Mouse (Mus musculus) kidney, adult 8-10 months (tissue): ENCODE measurements at regions not wholly inside any gene's neighbourhood (a gene's known extent, or its start where the extent isn't known, plus 50 kb on each side); places are given as distances from the start of the nearest gene placed in this dataset.

ENCODE experiments used
- DNase-seq, 2 experiments: peaks; one replicate each; pipeline ENCODE4 v3.0.0; 2022

- DNase-seq, result peak in 1 of 2 experiments; percentile 22
These were observed 190.1 kb downstream of the Phlda1 start for GRCm38 (mm10) chr10:111695918-111696760.

DNA sequence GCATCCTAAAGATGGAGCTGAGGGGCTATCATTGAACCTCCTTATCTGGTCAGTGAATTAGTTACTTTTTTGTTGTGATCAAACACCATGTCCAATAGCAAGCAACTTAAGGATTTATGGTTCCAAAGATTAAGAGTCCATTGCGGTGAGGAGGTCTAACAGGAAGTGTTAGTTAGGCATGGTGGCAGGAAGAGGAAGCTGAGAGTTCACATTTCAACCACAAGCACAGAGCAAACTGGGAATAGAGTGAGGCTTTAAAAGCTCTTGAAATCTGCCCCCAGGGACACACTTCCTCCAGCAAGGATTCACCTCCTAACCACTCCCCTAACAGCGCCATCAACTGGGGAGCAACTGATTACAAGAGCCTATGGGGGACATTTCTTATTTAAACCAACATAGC, 190.9 kb downstream of the Phlda1 start:
- DNase-seq, result no peak

GRCm38 (mm10) chr10:111699557-111700508, 193.7 kb downstream of the Phlda1 start:
- DNase-seq, result no peak

DNA sequence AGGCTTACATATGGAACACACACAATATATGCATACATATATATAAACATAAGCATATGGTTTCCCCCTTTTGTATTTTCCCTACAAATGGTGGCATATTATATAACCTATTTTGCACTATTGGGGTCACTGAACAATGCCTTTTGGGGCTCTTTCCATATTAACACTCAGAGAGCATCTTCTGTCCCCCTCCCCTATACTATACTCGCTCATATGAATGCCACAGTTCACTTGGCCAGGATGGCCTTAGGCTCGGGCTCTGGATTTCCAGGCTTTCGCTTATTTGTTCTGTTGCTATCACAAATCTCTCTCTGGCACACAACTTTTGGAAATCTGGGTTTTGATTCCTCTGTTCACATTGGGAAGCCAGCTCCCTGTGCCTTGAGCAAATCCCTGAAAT, 194.5 kb downstream of the Phlda1 start:
- no peak for DNase-seq

- DNase-seq, result no peak
These were observed 195.1 kb downstream of the Phlda1 start for GRCm38 (mm10) chr10:111701138-111701537.

- DNase-seq, result no peak
These were observed 196.3 kb downstream of the Phlda1 start for GRCm38 (mm10) chr10:111702435-111702834.

- DNase-seq, result no peak
These were observed 197.4 kb downstream of the Phlda1 start for GRCm38 (mm10) chr10:111703447-111703846.

GRCm38 (mm10) chr10:111711519-111712113, 205.5 kb downstream of the Phlda1 start:
- DNase-seq, result no peak

DNA sequence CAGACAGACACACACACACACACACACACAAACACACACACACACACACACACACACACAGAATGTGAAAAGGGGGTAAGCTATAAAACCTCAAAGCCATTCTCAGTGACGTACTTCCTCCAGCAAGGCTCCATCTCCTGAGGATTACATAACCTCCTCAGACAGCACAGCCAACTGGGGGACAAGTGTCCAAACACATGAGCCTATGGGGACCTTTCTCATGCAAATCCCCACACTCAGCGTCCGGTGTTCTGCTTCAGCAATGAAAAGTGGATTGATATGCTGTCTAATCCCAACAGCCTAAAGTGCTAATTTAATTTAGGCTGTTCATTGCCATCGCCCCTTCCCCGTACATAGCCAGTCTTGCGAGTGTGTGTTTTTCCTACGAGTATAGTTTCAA, 206.9 kb downstream of the Phlda1 start:
- no peak for DNase-seq

GRCm38 (mm10) chr10:111713676-111714075, 207.6 kb downstream of the Phlda1 start:
- DNase-seq, result no peak

GRCm38 (mm10) chr10:111715172-111715571, 209.1 kb downstream of the Phlda1 start:
- DNase-seq, result no peak

DNA sequence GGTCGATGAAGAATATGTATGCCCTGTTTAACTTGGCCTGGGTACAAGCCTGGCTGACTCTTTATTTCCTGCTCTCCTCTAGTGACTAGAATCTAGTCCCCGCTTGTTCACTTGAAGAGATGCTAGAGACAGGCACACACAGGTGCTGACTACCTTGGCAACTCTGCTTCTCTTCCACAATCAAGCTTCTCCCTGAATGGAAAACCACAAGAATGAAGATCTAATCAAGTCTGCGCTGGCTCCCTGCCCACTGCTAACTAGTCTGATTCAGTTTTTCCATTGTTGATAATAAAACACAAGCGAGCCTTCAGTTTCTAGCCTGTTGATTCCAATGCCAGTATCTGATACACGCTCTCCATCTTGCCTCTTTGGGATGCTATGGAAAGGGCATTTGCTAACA, 213.5 kb downstream of the Phlda1 start:
- DNase-seq, result peak; percentile 24 to 33

DNA sequence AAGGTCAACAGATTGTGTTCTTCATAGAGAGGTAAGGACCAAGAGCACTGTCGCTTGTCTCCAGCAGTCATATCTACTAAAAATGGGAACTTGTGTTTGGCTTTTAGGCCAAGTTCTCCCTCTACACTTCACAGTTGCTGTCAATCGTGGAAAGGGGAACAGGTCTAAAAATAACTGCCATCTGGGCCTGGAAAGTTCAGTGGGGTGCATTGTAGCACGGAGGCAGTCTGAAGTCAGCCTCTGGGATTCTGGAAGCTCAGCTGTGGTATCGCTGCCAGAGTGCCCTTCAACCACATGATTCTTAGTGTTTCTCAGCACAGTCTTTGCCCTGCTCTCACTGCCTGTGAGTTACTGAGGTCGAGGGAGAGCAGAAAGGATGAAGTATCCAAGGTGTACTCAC, 215.0 kb downstream of the Phlda1 start:
- no peak for DNase-seq

GRCm38 (mm10) chr10:111723885-111724284, 217.8 kb downstream of the Phlda1 start:
- DNase-seq, result no peak

GRCm38 (mm10) chr10:111724574-111725414, 218.7 kb downstream of the Phlda1 start:
- DNase-seq, result peak in 1 of 2 experiments; percentile 8

GRCm38 (mm10) chr10:111736026-111736425, 229.9 kb downstream of the Phlda1 start:
- no peak for DNase-seq

GRCm38 (mm10) chr10:111739471-111740138, 232.9 kb upstream of the Krr1 start:
- no peak for DNase-seq

GRCm38 (mm10) chr10:111740586-111741265, 231.7 kb upstream of the Krr1 start:
- DNase-seq, result no peak

DNA sequence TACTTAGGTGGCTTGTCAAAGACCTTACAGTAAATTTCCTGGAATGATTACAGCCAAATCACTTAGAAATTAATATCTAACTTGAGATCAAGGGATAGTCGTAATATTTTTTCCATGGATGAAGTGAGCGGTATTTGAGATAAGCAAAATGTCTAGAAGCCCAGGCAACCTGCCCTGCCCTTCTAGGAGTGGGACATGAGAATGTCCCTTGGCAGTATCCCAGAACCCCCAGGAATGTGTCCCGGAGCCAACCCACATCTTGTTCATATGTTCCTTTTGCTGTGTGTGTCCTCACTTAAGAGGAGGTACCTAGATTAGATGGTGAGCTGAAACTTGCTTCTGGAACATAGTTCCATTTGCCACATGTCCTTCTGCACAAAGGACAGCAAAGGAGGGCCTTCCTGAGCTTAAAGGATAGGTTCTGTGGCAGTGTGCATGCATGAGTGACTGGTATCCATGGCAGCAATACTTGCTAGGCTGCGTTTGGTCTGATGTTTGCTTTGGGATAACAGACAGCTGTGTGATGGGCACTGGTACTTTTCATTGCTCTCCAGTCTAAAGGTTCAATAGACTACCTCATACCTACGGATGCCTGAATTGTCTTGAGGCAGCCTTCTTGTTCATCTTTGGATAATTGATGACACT, 231.0 kb upstream of the Krr1 start:
- DNase-seq, result peak in 1 of 2 experiments; percentile 5

- no peak for DNase-seq
These were observed 229.2 kb upstream of the Krr1 start for GRCm38 (mm10) chr10:111743291-111743690.

DNA sequence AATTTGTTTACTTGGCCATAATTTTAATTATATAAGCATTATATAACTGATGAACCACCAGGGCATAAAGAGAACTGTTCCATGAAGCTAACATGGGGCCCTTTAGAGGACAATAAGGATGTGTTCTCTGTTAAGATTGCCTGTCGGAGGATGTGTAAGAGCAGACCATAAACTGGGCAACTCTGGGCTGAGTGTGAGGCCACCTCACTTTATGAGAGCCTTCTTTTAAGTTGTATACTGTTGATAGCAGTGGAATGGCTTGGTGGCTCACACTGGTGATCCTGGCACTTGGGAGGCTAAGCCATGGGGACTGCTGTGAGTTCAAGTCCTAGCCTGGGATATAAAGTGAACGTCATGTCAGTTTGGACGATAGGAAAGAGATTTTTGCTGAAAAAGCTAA, 227.3 kb upstream of the Krr1 start:
- no peak for DNase-seq
